Mouse (Mus musculus) G1E (cell line): ENCODE measurements around the gene Ptprs.

Source experiments
- CTCF ChIP-seq: IDR thresholded peaks from 2 replicates; pipeline ENCODE4 v1.5.1; 2012; ENCODE audit warnings: low read depth, low read length, inconsistent platforms, mixed read lengths
- GATA1 ChIP-seq: IDR thresholded peaks from 2 replicates; pipeline ENCODE4 v1.6.1; 2012; ENCODE audit warnings: borderline replicate concordance, low read length, inconsistent platforms, mixed read lengths
- GATA2 ChIP-seq: IDR thresholded peaks from 2 replicates; pipeline ENCODE4 v1.6.1; 2012; ENCODE audit warnings: low read depth, low read length, inconsistent platforms, borderline replicate concordance
- POLR2AphosphoS5 ChIP-seq: IDR thresholded peaks from 2 replicates; pipeline ENCODE4 v1.6.1; 2012; ENCODE audit warnings: low read depth, low read length, inconsistent platforms; ENCODE audit not compliant: insufficient replicate concordance
- TAL1 ChIP-seq: conservative IDR thresholded peaks from 2 replicates; pipeline ENCODE4 v1.6.1; 2012; ENCODE audit warnings: low read depth, low read length, inconsistent platforms, mixed read lengths

GRCm38 (mm10) chr17:56470571-56470970 lies 5.7 kb downstream of the Ptprs start:
- TF ChIP-seq TAL1 (no peak), CTCF (no peak), POLR2AphosphoS5 (no peak), GATA1 (no peak), GATA2 (no peak)
